Mouse (Mus musculus) midbrain, embryonic 16.5 days (tissue): Measurements from ENCODE around the gene Pqlc2. TPM values are rescaled to one million over a fixed set of nuclear protein-coding genes. Genes with fewer than 3 reads are reported as not detected.

ENCODE experiments used
- ATAC-seq: fragments of 200-750 bp; cut with Nextera tagmentation; 2 replicates; pipeline ENCODE4 v1.8.0; 2017; ENCODE audit warnings: moderate TSS enrichment
- H3K27ac ChIP-seq: fragments of 300-500 bp; sonication (generic); 2 replicates; pipeline ENCODE4 v1.5.1; 2014; ENCODE audit warnings: mild to moderate bottlenecking, low read length, mixed read lengths
- H3K27me3 ChIP-seq: fragments of 300-500 bp; sonication (generic); 2 replicates; pipeline ENCODE4 v1.6.1; 2014; ENCODE audit warnings: low read depth, low read length, mixed read lengths; ENCODE audit not compliant: control insufficient read depth, insufficient read depth
- H3K36me3 ChIP-seq: fragments of 300-500 bp; sonication (generic); 2 replicates; pipeline ENCODE4 v1.6.1; 2014; ENCODE audit warnings: mild to moderate bottlenecking, low read length, moderate library complexity, mixed read lengths; ENCODE audit not compliant: control insufficient read depth, insufficient read depth
- H3K4me1 ChIP-seq: fragments of 300-500 bp; sonication (generic); 2 replicates; pipeline ENCODE4 v1.6.1; 2014; ENCODE audit warnings: mild to moderate bottlenecking, low read length, mixed read lengths; ENCODE audit not compliant: control insufficient read depth, insufficient read depth
- H3K4me2 ChIP-seq: fragments of 300-500 bp; sonication (generic); 2 replicates; pipeline ENCODE4 v1.6.1; 2014; ENCODE audit warnings: mild to moderate bottlenecking, low read length, mixed read lengths
- H3K4me3 ChIP-seq: fragments of 300-500 bp; sonication (generic); 2 replicates; pipeline ENCODE4 v1.5.1; 2014; ENCODE audit warnings: low read depth, mild to moderate bottlenecking, low read length, moderate library complexity, mixed read lengths
- H3K9ac ChIP-seq: fragments of 300-500 bp; sonication (generic); 2 replicates; pipeline ENCODE4 v1.6.1; 2014; ENCODE audit warnings: low read depth, low read length, mixed read lengths
- H3K9me3 ChIP-seq: fragments of 300-500 bp; sonication (generic); replicated peaks from 2 replicates; pipeline ENCODE4 v1.6.1; 2014; ENCODE audit warnings: mild to moderate bottlenecking, low read length, mixed read lengths; ENCODE audit not compliant: control insufficient read depth, poor library complexity, severe bottlenecking
- WGBS: fragments of 180-500 bp; shearing (Covaris S2); extraction: QIAGEN DNeasy Blood & Tissue Kit; methylation state at CpG from one replicate; pipeline ENCODE4 v1.1.7; 2014; 5-methylcytosine and 5-hydroxymethylcytosine counted together
- polyA plus RNA-seq: library from polyadenylated mRNA; unstranded; fragments of >200 nt; fragmentation: Nextera tagmentation; extraction: Ambion mirVana; gene quantifications from 2 replicates; pipeline ENCODE4 v1.2.1, GENCODE M21; 2015

Gene Pqlc2
- polyA plus RNA-seq, 1 experiment from 2014 or later = 15.1 TPM

DNA sequence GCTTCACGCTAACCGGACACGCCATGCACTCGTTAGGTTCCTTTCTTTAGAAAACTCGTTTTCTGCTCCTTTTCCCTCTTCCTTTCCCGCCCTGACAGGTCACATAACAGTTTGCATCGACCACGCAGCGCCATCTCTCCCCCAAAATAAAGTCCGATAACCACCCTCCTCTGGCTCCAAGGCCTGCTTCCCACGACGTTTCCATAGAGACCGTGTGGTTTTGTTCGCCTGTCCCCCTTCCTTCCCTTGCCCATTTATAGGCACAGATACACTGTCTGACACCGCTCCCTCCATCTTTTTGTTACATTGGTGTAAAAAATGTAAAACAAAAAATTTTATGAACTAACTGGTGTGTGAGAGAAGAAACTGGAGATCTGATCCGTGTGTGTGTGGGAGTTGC, 19.4 kb downstream of the Pqlc2 start:
- no peaks in the 10 kb centered on the region for H3K27me3 ChIP-seq
- WGBS = 89% methylated on average over 16 of the region's 16 CpGs
- H3K4me3 ChIP-seq = no peak overlapping the region

DNA sequence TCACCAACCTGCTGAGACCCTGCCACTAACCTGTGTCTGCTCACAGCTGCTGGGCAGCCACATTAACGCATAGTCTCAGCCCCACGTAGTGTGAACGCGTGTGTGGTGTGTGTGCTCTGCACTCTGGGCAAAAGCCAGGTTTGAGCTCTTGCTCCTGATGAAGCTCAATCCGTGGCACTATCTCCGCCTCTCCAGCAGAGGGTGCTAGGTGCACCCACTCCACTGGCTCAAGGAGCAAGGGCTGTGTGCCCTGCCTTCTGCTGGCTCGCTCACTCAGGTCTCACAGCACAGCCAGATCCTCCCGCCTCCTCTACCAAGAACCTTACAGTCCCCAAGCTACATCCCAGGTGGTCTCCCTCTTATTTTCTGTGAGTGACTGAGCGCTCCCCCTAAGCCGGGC, 21.5 kb downstream of the Pqlc2 start:
- ATAC-seq = no peak
- H3K9me3 ChIP-seq = no peaks in the 10 kb centered on the region
- H3K4me3 ChIP-seq = no peak overlapping the region
- no peaks in the 10 kb centered on the region for H3K4me1 ChIP-seq
- H3K27me3 ChIP-seq = no peaks in the 10 kb centered on the region
- H3K36me3 ChIP-seq = peaks cover 8% of the 10 kb centered on the region; the same call in 1 of the 2 replicates
- H3K4me2 ChIP-seq = no peak overlapping the region
- WGBS = 69% methylated on average over 10 of the region's 10 CpGs
- H3K27ac ChIP-seq = no peak overlapping the region
- no peak overlapping the region for H3K9ac ChIP-seq

More for the DNA sequence above, 19.4 kb downstream of the Pqlc2 start:
- no peak for ATAC-seq
- H3K27ac ChIP-seq = no peak overlapping the region
- H3K36me3 ChIP-seq = peaks cover 6% of the 10 kb centered on the region; the same call in 1 of the 2 replicates
- H3K4me1 ChIP-seq = no peaks in the 10 kb centered on the region
- no peak overlapping the region for H3K4me2 ChIP-seq
- H3K9me3 ChIP-seq = no peaks in the 10 kb centered on the region
- H3K9ac ChIP-seq = no peak overlapping the region

DNA sequence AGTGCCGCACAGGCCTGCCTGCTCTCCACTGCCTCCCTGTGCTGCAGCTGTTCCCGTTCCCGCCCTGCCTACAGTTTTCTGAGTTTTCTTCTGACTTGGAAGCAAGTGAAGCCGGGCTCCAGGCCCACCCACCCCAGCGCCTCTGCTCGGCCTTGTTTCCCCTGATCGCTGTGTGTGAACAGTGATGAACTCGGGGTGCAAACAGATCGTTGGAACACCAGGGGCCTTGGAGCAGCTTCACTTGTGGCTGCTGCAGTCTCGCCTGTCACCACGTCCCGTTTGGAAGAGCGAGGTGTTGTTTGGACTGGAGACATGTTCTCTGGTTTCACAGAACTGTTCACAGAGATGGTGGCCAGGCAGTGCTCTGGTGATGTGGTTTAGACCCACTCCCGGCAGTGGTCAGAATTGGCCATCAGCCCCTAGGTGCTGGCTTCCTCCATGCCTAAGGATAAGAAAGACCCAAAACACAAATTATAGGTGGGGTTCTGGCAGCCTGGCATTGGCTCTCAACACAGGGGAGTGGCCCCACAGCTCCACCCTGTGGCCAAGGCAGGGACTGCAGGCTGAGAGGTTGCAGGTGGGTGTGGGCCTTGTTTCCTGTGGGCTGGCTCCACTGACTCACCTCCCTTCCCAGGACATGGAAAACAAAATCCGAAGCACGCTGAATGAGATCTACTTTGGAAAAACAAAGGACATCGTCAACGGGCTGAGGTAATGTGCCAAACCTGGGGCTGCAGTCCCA, 23.2 kb downstream of the Pqlc2 start:
- Histone ChIP-seq H3K27ac (no peak overlapping the region), H3K9me3 (no peaks in the 10 kb centered on the region), H3K9ac (no peak overlapping the region), H3K27me3 (no peaks in the 10 kb centered on the region), H3K4me1 (no peaks in the 10 kb centered on the region), H3K4me2 (no peak overlapping the region), H3K4me3 (no peak overlapping the region), H3K36me3 (peaks cover 8% of the 10 kb centered on the region)
- no peak for ATAC-seq
- 89% methylated on average over 18 of the region's 18 CpGs for WGBS

GRCm38 (mm10) chr4:139286234-139286633, 24.3 kb downstream of the Pqlc2 start:
- H3K9me3 ChIP-seq = no peaks in the 10 kb centered on the region
- no peak overlapping the region for H3K9ac ChIP-seq
- no peak overlapping the region for H3K4me3 ChIP-seq
- no peak overlapping the region for H3K27ac ChIP-seq
- WGBS = 89% methylated on average over 5 of the region's 5 CpGs
- no peak overlapping the region for H3K4me2 ChIP-seq
- H3K27me3 ChIP-seq = no peaks in the 10 kb centered on the region
- no peak for ATAC-seq
- H3K36me3 ChIP-seq = peaks cover 14% of the 10 kb centered on the region
- no peaks in the 10 kb centered on the region for H3K4me1 ChIP-seq

- H3K9ac ChIP-seq = no peak overlapping the region
- ATAC-seq = no peak
- H3K27ac ChIP-seq = no peak overlapping the region
- H3K4me1 ChIP-seq = no peaks in the 10 kb centered on the region
- WGBS = 90% methylated on average over 15 of the region's 15 CpGs
- no peak overlapping the region for H3K4me3 ChIP-seq
- H3K36me3 ChIP-seq = peaks cover 21% of the 10 kb centered on the region
- H3K4me2 ChIP-seq = no peak overlapping the region
- H3K9me3 ChIP-seq = no peaks in the 10 kb centered on the region
- no peaks in the 10 kb centered on the region for H3K27me3 ChIP-seq
Measured at GRCm38 (mm10) chr4:139284877-139285276, 25.6 kb downstream of the Pqlc2 start.

- Histone ChIP-seq H3K4me2 (no peak overlapping the region), H3K9ac (no peak overlapping the region), H3K4me3 (no peak overlapping the region), H3K27ac (no peak overlapping the region), H3K4me1 (no peaks in the 10 kb centered on the region), H3K36me3 (peaks cover 16% of the 10 kb centered on the region), H3K27me3 (no peaks in the 10 kb centered on the region), H3K9me3 (no peaks in the 10 kb centered on the region)
- ATAC-seq = no peak
- WGBS = 61% methylated on average over 6 of the region's 6 CpGs
Measured at GRCm38 (mm10) chr4:139282955-139283417, 27.5 kb downstream of the Pqlc2 start.

DNA sequence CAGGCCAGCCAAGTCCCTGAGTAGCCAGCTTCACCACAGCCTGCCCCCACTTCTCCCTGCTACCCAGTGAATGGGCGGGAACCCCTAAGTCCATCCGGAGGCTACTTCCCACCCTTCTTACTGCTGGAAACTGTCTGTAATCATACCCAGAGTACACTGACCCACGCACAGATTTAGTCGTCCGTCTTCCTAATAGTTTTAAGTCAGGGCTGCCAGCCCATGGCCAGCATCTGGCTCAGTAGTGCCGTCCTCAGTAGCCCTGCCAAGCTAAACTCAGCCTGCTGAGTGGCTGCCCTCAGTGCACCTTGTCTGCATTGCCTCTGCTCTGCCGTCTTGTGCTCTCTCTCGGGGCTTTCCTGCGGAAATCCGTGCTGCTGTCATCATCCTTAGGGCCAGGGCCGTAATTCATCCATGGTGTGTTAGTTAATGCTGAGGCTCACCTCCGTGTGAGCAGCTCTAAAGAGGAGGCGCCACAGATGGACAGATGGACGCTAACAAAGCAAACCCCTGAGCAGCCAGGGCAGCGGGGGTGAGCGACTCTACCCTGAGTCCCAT, 28.6 kb downstream of the Pqlc2 start:
- Histone ChIP-seq H3K36me3 (peaks cover 16% of the 10 kb centered on the region), H3K27ac (no peak overlapping the region), H3K4me1 (no peaks in the 10 kb centered on the region), H3K27me3 (no peaks in the 10 kb centered on the region), H3K4me3 (no peak overlapping the region), H3K9ac (no peak overlapping the region), H3K9me3 (no peaks in the 10 kb centered on the region), H3K4me2 (no peak overlapping the region)
- 90% methylated on average over 16 of the region's 16 CpGs for WGBS
- ATAC-seq = no peak

GRCm38 (mm10) chr4:139280530-139280929, 30.0 kb downstream of the Pqlc2 start:
- Histone ChIP-seq H3K9me3 (no peaks in the 10 kb centered on the region), H3K9ac (no peak overlapping the region), H3K27me3 (no peaks in the 10 kb centered on the region), H3K4me3 (no peak overlapping the region), H3K27ac (no peak overlapping the region), H3K4me2 (no peak overlapping the region), H3K4me1 (no peaks in the 10 kb centered on the region), H3K36me3 (peaks cover 16% of the 10 kb centered on the region)
- ATAC-seq = no peak
- 90% methylated on average over 12 of the region's 12 CpGs for WGBS

DNA sequence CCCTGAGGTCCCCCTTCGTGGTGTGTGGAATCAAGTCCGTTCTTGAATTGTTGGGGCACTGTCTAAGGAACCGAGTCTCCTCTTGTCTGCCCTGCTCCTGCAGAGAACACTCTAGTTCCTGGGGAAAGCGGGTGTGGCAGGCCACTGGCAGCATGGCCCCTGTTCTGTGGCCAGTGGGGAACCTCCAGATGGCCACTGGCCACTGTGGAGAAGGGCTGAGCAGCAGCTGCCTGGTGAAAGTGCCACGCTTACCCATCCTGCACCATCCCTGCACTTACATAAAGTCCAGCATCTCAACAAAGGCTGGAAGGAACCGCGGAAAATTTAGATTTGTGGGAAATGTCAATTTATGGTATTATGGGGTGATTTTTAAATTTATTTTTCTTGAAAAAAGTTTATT, 34.1 kb downstream of the Pqlc2 start:
- no peaks in the 10 kb centered on the region for H3K27me3 ChIP-seq
- H3K4me1 ChIP-seq = no peaks in the 10 kb centered on the region
- ATAC-seq = no peak
- no peaks in the 10 kb centered on the region for H3K9me3 ChIP-seq
- no peak overlapping the region for H3K27ac ChIP-seq
- H3K4me2 ChIP-seq = no peak overlapping the region
- no peak overlapping the region for H3K9ac ChIP-seq
- peaks cover 11% of the 10 kb centered on the region for H3K36me3 ChIP-seq
- no peak overlapping the region for H3K4me3 ChIP-seq
- 83% methylated on average over 7 of the region's 7 CpGs for WGBS
